Mouse (Mus musculus) midbrain, postnatal 0 days (tissue): ENCODE data around the gene Gpr183. TPM values are rescaled to one million over a fixed set of nuclear protein-coding genes. Genes with fewer than 3 reads are reported as not detected.

Experiments
- ATAC-seq: fragments of 200-750 bp; cut with Nextera tagmentation; 2 replicates; pipeline ENCODE4 v1.8.0; 2017; ENCODE audit warnings: moderate number of reproducible peaks, mild to moderate bottlenecking, moderate TSS enrichment, moderate library complexity; ENCODE audit not compliant: low FRiP score
- DNase-seq: peaks from one replicate; pipeline ENCODE4 v3.0.0-alpha.2; 2015; ENCODE audit warnings: low spot score
- H3K27ac ChIP-seq: fragments of 300-500 bp; sonication (generic); 2 replicates; pipeline ENCODE4 v1.5.1; 2014; ENCODE audit warnings: low read depth, mild to moderate bottlenecking, low read length, mixed read lengths
- H3K27me3 ChIP-seq: fragments of 300-500 bp; sonication (generic); 2 replicates; pipeline ENCODE4 v1.6.1; 2014; ENCODE audit warnings: low read length, control low read depth, mixed read lengths; ENCODE audit not compliant: insufficient read depth
- H3K36me3 ChIP-seq: fragments of 300-500 bp; sonication (generic); 2 replicates; pipeline ENCODE4 v1.6.1; 2014; ENCODE audit warnings: low read length, control low read depth, mixed read lengths; ENCODE audit not compliant: insufficient read depth
- H3K4me1 ChIP-seq: fragments of 300-500 bp; sonication (generic); 2 replicates; pipeline ENCODE4 v1.6.1; 2014; ENCODE audit warnings: mild to moderate bottlenecking, control low read depth, antibody characterized with exemption, low read length, mixed read lengths; ENCODE audit not compliant: insufficient read depth
- H3K4me2 ChIP-seq: fragments of 300-500 bp; sonication (generic); 2 replicates; pipeline ENCODE4 v1.6.1; 2014; ENCODE audit warnings: low read depth, mild to moderate bottlenecking, low read length, mixed read lengths; ENCODE audit not compliant: poor library complexity, severe bottlenecking
- H3K4me3 ChIP-seq: fragments of 300-500 bp; sonication (generic); 2 replicates; pipeline ENCODE4 v1.5.1; 2014; ENCODE audit warnings: low read depth, mild to moderate bottlenecking, low read length, moderate library complexity
- H3K9ac ChIP-seq: fragments of 300-500 bp; sonication (generic); replicated peaks from 2 replicates; pipeline ENCODE4 v1.6.1; 2014; ENCODE audit warnings: mild to moderate bottlenecking, low read length, moderate library complexity, mixed read lengths; ENCODE audit not compliant: poor library complexity, severe bottlenecking
- H3K9me3 ChIP-seq: fragments of 300-500 bp; sonication (generic); 2 replicates; pipeline ENCODE4 v1.6.1; 2016; ENCODE audit warnings: low read length, control low read depth
- CTCF ChIP-seq: IDR thresholded peaks from 2 replicates; pipeline ENCODE4 v1.5.1; 2016; ENCODE audit warnings: antibody characterized with exemption, mild to moderate bottlenecking
- WGBS: fragments of 180-500 bp; shearing (Covaris S2); extraction: QIAGEN DNeasy Blood & Tissue Kit; methylation state at CpG from one replicate; pipeline ENCODE4 v1.1.7; 2014; 5-methylcytosine and 5-hydroxymethylcytosine counted together
- polyA plus RNA-seq: library from polyadenylated mRNA; unstranded; fragments of >200 nt; fragmentation: Nextera tagmentation; extraction: Ambion mirVana; gene quantifications from 2 replicates; pipeline ENCODE4 v1.2.1, GENCODE M21; 2015
- total RNA-seq: library from RNA; depleted of rRNA; stranded (reverse); fragments of >200 nt; gene quantifications from 2 replicates; pipeline ENCODE4 v1.2.3, GENCODE M21; 2014

Gene Gpr183
- total and polyA plus RNA-seq, 2 experiments from 2014 or later: 0.49 to 1.3 TPM

DNA sequence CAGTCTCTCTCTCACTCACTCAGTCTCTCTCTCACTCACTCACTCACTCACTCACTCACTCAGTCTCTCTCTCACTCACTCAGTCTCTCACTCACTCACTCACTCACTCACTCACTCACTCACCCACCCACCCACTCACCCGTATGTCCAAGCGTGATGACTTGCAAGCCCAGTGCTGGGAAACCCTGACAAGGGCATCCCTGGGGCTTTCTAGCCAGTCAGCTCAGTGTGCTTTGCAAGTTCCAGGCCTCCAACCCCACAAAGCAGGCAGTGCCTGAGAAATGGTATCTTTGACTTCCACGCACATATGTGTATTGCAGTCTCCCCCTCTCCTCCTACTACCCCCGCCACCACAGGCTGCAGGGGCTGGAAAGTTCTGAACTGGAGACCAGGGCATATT is 43.0 kb downstream of the Gpr183 start:
- Histone ChIP-seq H3K4me3 (no peak overlapping the region), H3K4me2 (no peak overlapping the region), H3K36me3 (peaks cover 6% of the 10 kb centered on the region), H3K4me1 (no peaks in the 10 kb centered on the region), H3K27me3 (no peaks in the 10 kb centered on the region), H3K27ac (no peak overlapping the region), H3K9me3 (no peaks in the 10 kb centered on the region), H3K9ac (no peak overlapping the region)
- TF ChIP-seq CTCF: no peak
- ATAC-seq (no peak), DNase-seq (no peak)
- 90% methylated on average over 4 of the region's 4 CpGs for WGBS

DNA sequence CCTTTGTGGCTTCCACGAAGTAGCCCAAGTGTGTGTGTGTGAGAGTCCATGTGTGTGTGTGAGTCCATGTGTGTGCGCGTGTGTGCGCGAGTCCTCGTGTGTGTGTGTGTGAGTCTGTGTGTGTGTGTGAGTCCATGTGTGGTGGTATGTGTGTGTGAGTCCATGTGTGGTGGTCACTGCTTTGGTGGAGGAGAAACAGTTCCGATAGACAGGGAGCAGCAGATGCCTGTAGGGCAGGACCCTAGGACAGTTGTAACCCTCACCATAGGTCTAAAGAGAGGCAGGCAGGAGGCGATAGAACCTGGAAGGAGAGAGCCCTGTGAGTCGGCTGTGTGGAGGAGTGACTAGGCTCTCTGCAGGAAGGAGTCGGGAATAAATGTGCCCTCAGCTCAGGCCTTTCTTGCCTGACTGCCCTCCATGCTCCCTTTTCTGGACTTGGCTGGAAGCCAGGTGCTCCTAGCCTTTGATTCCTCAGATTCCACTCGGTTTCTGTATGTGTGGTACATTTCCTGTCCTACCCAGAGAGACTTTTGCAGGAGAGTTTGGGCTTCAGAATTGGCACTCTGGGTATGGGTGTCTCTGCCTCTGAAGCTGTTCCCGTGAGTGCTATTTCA is 44.4 kb downstream of the Gpr183 start:
- no peak for TF ChIP-seq CTCF

DNA sequence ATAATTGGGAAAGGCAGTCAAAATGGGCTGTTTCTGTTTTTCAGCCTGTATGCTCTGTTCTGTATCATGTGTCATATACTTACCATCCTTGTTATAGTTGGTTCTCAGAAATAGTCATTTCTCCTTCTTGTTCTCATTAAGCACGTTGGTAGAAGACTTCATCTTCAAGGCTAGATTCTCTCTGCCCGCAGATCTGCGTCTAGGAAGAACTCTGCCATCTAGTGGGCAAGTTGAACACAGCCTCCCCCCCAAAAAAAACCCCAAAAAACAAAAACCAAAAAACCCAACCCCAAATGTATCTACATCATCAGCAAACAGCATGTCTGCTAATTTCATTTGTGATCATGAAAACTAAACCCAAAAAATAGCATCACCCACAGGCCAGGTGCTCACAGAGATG is 45.2 kb downstream of the Gpr183 start:
- peak; percentile 76 for TF ChIP-seq CTCF
- no peaks in the 10 kb centered on the region for H3K27me3 ChIP-seq
- H3K27ac ChIP-seq: no peak overlapping the region
- H3K9me3 ChIP-seq: no peaks in the 10 kb centered on the region
- no peaks in the 10 kb centered on the region for H3K4me1 ChIP-seq
- ATAC-seq (no peak), DNase-seq (peak; percentile 53)
- no peak overlapping the region for H3K4me2 ChIP-seq
- H3K9ac ChIP-seq: no peak overlapping the region
- H3K4me3 ChIP-seq: no peak overlapping the region
- peaks cover 10% of the 10 kb centered on the region for H3K36me3 ChIP-seq
- 31% methylated on average over 3 of the region's 3 CpGs for WGBS

More for the DNA sequence above, 44.4 kb downstream of the Gpr183 start:
- Histone ChIP-seq H3K4me3 (no peak overlapping the region), H3K4me1 (no peaks in the 10 kb centered on the region), H3K36me3 (peaks cover 10% of the 10 kb centered on the region), H3K9ac (no peak overlapping the region), H3K27ac (no peak overlapping the region), H3K9me3 (no peaks in the 10 kb centered on the region), H3K27me3 (no peaks in the 10 kb centered on the region), H3K4me2 (no peak overlapping the region)
- no peak for DNase-seq
- ATAC-seq: no peak
- 79% methylated on average over 12 of the region's 12 CpGs for WGBS

DNA sequence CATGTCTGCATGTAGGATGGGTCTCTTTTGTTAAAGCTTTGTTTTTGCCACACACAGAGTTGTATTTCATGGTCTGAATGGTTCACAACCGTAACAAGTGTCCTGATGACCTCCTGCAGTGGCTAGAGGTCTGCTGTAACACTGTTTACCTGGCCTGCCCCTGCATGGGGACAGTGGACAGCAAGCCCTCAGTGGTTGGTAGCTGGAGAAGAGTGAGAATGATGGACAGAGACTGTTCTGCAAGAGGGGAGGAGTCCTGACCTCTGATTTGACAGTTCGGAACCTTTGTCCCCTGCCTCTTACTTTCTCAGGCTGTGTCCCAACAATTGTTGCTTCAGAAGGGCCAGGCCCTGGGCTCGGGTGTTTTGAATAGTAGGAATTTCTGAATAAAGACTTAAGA is 46.7 kb downstream of the Gpr183 start:
- Histone ChIP-seq H3K9ac (no peak overlapping the region), H3K27me3 (no peaks in the 10 kb centered on the region), H3K27ac (no peak overlapping the region), H3K4me1 (no peaks in the 10 kb centered on the region), H3K36me3 (peaks cover 10% of the 10 kb centered on the region), H3K9me3 (no peaks in the 10 kb centered on the region), H3K4me2 (no peak overlapping the region), H3K4me3 (no peak overlapping the region)
- no peak for TF ChIP-seq CTCF
- DNase-seq: no peak
- WGBS: 65% methylated on average over 3 of the region's 3 CpGs
- ATAC-seq: no peak

DNA sequence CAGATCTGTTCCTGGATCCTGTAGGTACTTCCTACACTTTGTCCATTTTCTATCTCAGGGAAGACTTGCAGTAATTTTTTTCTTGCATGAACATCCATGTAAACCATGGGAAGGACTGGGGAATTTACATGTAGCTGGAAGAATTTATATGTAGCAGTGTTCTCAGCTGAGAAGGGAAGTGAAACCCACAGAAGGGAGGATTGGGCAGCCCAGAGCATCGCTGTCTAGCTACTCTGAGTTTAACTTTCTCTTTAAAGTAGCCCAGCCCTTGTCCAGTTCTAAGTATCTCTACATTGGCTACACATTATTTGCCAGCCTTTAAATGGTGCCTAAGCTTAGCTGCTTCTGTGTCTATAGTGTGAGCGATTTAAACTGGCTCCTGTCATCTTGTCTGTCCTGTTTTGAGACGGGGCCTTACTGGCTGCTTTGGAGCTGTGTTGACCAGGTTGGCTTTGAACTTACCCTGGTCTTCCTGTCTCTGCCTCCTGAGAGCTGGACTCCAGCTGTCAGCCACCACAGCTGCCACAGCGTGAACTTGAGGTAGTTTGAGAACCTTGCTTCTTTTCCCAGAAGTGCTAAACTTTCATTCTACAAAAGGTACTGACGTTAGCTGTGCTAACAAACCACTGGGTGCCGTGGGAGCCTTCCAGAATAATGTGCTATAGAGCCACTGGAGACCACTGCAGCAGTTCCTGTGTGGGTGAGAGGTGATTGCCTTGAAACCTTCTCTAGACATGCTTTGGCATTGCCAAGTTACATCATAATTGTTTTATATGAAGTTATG is 48.5 kb downstream of the Gpr183 start:
- Histone ChIP-seq H3K27ac (no peak overlapping the region), H3K36me3 (peaks cover 12% of the 10 kb centered on the region), H3K4me3 (no peak overlapping the region), H3K27me3 (no peaks in the 10 kb centered on the region), H3K4me2 (no peak overlapping the region), H3K4me1 (no peaks in the 10 kb centered on the region), H3K9me3 (no peaks in the 10 kb centered on the region), H3K9ac (no peak overlapping the region)
- no peak for TF ChIP-seq CTCF
- WGBS: 91% methylated on average over 6 of the region's 6 CpGs
- DNase-seq: no peak
- ATAC-seq: no peak

DNA sequence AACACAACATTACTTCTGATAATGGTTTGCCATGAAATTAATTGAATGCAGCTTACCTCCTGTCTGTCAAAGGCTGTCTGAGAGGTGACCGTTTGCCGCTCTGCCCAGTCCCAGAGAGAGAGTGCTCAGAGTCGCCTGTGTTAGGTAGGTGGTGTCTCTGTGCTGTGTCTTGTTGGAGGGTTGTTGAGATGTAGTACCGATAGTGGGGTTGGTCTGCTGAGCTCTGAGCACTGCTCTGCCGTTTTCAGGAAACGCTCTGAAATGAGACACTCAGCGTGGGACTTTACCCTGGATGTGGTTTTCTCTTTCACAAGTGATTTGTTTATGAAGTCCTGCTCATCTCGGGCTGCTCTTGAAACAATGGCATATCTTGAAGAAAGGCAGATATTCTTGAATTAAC is 49.4 kb downstream of the Gpr183 start, which contains the start of gene Gpr18:
TSS of gene Gpr18 (minus strand) at position 161 of the 400 bp plus-strand sequence.
- ATAC-seq: no peak
- no peak for TF ChIP-seq CTCF

More for the DNA sequence above, 49.4 kb downstream of the Gpr183 start, which contains the start of gene Gpr18:
- 81% methylated on average over 8 of the region's 8 CpGs for WGBS
- no peak within 1 kb of the TSS for H3K4me2 ChIP-seq
- H3K9ac ChIP-seq: no peak within 1 kb of the TSS
- peaks cover 13% of the 10 kb centered on the region for H3K36me3 ChIP-seq
- no peaks in the 10 kb centered on the region for H3K4me1 ChIP-seq
- H3K4me3 ChIP-seq: no peak within 1 kb of the TSS
- no peaks in the 10 kb centered on the region for H3K27me3 ChIP-seq
- no peak within 1 kb of the TSS for H3K27ac ChIP-seq
- no peak for DNase-seq
- no peaks in the 10 kb centered on the region for H3K9me3 ChIP-seq
